Mouse (Mus musculus) leukemia stem cell, adult 10-12 weeks (primary cell): ENCODE data around the gene Rpp30. TPM values are rescaled to one million over a fixed set of nuclear protein-coding genes. Genes with fewer than 3 reads are reported as not detected.

Experiments used
- polyA plus RNA-seq: library from polyadenylated mRNA; stranded (reverse); fragments of >175 nt; gene quantifications from 2 replicates; pipeline ENCODE4 v1.2.3, GENCODE M21; 2012; ENCODE audit warnings: low replicate concordance

Gene Rpp30
- polyA plus RNA-seq = 0.68 and 2.5 TPM in 2 replicates

DNA sequence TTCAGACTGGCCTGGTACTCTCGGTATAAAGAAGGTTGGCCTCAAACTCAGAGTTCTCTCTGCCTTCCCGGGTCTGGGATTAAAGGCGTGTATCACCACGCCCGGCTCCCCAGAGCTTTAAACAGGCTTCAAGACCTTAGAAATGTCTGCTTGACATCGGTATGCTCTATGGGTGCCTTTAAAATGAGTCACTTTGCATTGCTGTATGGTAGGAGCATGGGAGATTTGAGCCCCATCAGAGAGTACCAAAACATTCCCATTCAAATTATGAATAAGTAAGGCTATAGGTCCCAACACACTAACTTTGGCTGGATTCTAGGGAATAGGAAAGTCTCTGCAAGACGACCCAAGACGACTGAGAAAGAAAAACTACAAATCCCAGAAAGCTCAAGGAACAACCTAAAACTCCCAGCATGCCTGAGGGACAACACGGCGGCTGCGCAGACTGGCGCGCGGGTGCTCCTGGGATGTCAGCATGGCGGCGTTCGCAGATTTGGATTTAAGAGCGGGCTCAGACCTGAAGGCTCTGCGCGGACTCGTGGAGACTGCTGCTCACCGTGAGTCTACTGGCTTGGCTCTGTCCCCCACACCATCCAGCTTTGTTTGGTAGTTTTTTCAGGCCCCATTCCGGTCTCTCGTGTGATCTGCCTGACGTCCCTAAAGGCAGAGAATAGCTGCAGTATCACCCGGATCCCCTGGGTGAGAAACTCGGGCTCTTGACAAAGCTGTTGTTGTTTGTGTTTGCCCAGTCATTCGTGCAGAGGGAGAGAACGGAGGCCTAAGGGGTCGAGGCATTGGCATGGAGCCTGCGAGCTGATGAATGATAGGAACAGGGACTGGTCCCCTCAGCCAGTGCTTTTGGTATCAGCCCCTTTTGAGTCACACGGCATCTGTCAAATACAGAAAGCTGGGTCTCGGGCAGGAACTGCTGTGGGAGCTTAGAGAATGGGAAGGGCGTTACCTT is at the start of gene Rpp30:
TSS of gene Rpp30 (plus strand) at position 455 of the 964 bp plus-strand sequence.

GRCm38 (mm10) chr19:36057231-36057811 is 26.2 kb upstream of the Rpp30 start, which contains the start of gene Htr7:
Gene Htr7, minus strand, starts transcription at chr19:36057507.

DNA sequence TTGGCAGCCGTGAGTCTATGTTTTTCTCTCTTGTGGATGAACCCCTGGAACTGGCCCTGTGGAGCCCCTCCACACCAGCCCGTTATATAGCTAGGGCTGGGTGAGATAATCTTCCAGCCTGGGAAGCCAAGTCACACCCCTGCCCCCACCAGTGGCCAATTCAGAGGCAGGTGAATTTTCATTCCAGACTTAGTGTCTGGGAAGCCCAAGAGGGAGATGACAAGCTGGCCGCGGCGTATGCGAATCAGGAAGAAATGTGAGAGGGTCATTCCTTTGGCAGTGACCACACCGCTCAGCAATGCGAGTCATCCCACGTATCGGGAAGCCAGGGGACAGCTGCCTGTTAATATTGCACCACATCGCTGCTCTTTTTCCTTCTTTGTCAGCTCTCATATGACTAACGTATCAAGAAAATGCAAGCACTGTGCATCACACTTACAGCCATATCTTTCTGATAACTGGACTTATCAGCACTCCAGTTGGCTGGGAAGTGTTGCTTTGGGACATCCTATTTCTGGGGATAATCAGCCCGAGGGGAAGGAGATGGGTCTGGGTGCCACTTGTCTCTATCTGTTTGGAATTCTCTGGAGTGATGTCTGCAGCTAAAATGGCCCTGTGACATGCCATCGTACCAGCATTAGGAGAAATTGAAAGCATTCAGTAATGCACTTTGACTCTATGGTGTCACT is 36.4 kb downstream of the Rpp30 start, which contains the start of gene Ankrd1:
TSS of gene Ankrd1 (minus strand) at position 317 of the 689 bp plus-strand sequence.

Other genes starting within 250 kb of the Rpp30 start
- gene Htr7, start 26.2 kb upstream of the Rpp30 start, polyA plus RNA-seq = 0.48 TPM in 1 of 2 replicates, not detected in the other
- gene Ankrd1, start 36.4 kb downstream of the Rpp30 start, polyA plus RNA-seq = 0.16 TPM in 1 of 2 replicates, not detected in the other